Mouse (Mus musculus) lung, postnatal 0 days (tissue): ENCODE measurements at regions not wholly inside any gene's neighbourhood (a gene's known extent, or its start where the extent isn't known, plus 50 kb on each side); places are given as distances from the start of the nearest gene placed in this dataset.

Experiments used
- CTCF ChIP-seq: IDR thresholded peaks from 2 replicates; pipeline ENCODE4 v1.5.1; 2016; ENCODE audit warnings: antibody characterized with exemption, mild to moderate bottlenecking
- EP300 ChIP-seq: IDR thresholded peaks from 2 replicates; pipeline ENCODE4 v1.6.1; 2016; ENCODE audit warnings: antibody characterized with exemption, mild to moderate bottlenecking, control low read depth

DNA sequence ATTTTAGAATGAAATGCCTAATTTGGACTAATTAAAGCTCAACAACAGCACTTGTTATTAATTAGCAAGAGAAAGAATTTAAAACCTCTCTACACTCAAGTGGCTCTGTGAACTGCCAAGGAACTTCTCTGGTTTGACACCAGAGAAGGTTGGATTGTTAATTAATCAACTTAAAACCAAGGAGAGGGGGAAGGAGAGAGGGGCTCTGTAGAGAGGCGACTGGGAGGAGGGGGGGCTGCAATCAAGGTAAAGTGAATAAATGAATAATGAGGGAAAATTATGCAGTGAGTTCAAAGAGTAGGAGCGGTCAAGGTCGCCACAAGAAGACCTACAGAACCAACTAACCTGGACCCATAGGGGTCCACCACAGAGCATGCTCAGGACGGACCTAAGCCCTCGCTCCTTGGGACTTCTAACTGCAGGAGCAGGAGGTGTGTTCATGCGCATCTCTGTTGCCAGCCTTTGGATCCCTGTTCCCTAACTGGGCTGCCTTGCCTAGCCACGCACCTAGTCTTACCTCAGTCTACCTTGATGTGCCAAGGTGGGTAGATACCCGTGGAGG, 189.0 kb upstream of the Ghr start:
- TF ChIP-seq EP300 (no peak), CTCF (no peak)
